Comparison of ENCODE assay signal across 24 mouse cellular contexts in the genomic region with DNA sequence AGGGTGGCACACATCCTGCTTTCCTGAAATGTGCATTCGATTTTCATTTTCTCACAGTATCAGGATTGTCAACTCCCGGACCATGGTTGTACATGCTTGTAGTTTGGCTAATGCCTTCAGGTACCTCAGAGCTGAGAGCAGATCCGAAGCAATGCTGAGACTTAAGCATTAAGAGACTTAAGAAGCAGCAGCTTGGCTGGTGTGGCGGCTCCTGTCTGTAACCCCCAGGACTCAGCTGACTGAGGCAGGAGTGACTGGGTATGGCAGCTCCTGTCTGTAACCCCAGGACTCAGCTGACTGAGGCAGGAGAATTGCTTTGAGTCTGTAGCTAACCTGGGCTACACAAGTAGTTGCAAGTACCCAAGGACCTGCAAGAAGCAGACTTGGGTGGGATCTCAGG. TPM values are rescaled to one million over a fixed set of nuclear protein-coding genes. Genes with fewer than 3 reads are reported as not detected.
DNase-seq lines count a peak whose midpoint lies in the region; ATAC-seq lines count a peak whose summit lies in the region.
"Had no signal": no experiment of that assay in that cellular context is flagged by ENCODE, and none has a peak within 500 bp of the region (broad histone marks: within the 10 kb centered on the region; RNA-seq: fewer than 3 reads in every experiment).

No protein-coding gene starts in this region.

- no peak overlapping the region for H3K27ac ChIP-seq in hindbrain, embryonic 10.5 days
- H3K27ac ChIP-seq in hindbrain, embryonic 13.5 days: no peak overlapping the region
- H3K27ac ChIP-seq in kidney, embryonic 14.5 days (ENCODE audit: low read depth, low read length): no peak overlapping the region
- no peak overlapping the region for H3K27ac ChIP-seq in neural tube, embryonic 12.5 days
- H3K27ac ChIP-seq: embryonic facial prominence, embryonic 13.5 days; embryonic facial prominence, embryonic 15.5 days; forebrain, embryonic 10.5 days; forebrain, embryonic 12.5 days had no signal

- peaks cover 38% of the 10 kb centered on the region for H3K4me1 ChIP-seq in hindbrain, embryonic 10.5 days (replicated peaks)
- peaks cover 38% of the 10 kb centered on the region for H3K4me1 ChIP-seq in hindbrain, embryonic 13.5 days (replicated peaks)
- H3K4me1 ChIP-seq in kidney, embryonic 14.5 days (ENCODE audit: control insufficient read depth, insufficient read depth, low read length): peaks cover 4% of the 10 kb centered on the region; the same call in 1 of the 2 replicates
- H3K4me1 ChIP-seq in neural tube, embryonic 12.5 days: peaks cover 27% of the 10 kb centered on the region

- H3K9ac ChIP-seq in hindbrain, embryonic 13.5 days: no peak overlapping the region
- 0 out of 2 replicates have a peak overlapping the region, but pooled peaks have one; percentile 12 for H3K9ac ChIP-seq in kidney, embryonic 14.5 days (ENCODE audit: low read depth, low read length)
- no peak overlapping the region for H3K9ac ChIP-seq in neural tube, embryonic 12.5 days
- H3K9ac ChIP-seq: embryonic facial prominence, embryonic 13.5 days; embryonic facial prominence, embryonic 15.5 days; forebrain, embryonic 12.5 days had no signal

- H3K36me3 ChIP-seq in hindbrain, embryonic 10.5 days: peaks cover 24% of the 10 kb centered on the region
- H3K36me3 ChIP-seq in hindbrain, embryonic 13.5 days: peaks cover 7% of the 10 kb centered on the region
- peaks cover 7% of the 10 kb centered on the region; the same call in 1 of the 2 replicates for H3K36me3 ChIP-seq in kidney, embryonic 14.5 days (ENCODE audit: control insufficient read depth, insufficient read depth, low read length)
- H3K36me3 ChIP-seq in neural tube, embryonic 12.5 days: peaks cover 5% of the 10 kb centered on the region

- no peak overlapping the region for H3K4me2 ChIP-seq in hindbrain, embryonic 13.5 days
- no peak overlapping the region for H3K4me2 ChIP-seq in kidney, embryonic 14.5 days (replicated peaks; ENCODE audit: low read depth, low read length)
- H3K4me2 ChIP-seq in neural tube, embryonic 12.5 days (replicated peaks): peak overlapping the region; percentile 68; the same call in 1 of the 2 replicates
- H3K4me2 ChIP-seq: embryonic facial prominence, embryonic 13.5 days; embryonic facial prominence, embryonic 15.5 days; forebrain, embryonic 12.5 days had no signal

- no peak for DNase-seq in hindbrain, embryonic 10.5 days (ENCODE audit: low spot score)
- DNase-seq in kidney, adult 9 months: no peak
- DNase-seq in neural tube, embryonic 10.5 days (ENCODE audit: extremely low spot score, low spot score): no peak
- DNase-seq: adrenal gland, adult 2 months; adrenal gland, postnatal 10 days; adrenal gland, postnatal 25 days; cerebellum, adult 11 months; cerebellum, adult 18-20 months; cerebellum, adult 8-10 months; cerebellum, adult 9-11 months; cerebellum, postnatal 14 days; cerebellum, postnatal 36 days; embryo, embryonic 11 days had no signal

- peak overlapping the region; percentile 65 for H3K4me3 ChIP-seq in hindbrain, embryonic 10.5 days
- H3K4me3 ChIP-seq in hindbrain, embryonic 13.5 days: no peak overlapping the region
- no peak overlapping the region for H3K4me3 ChIP-seq in kidney, embryonic 14.5 days (ENCODE audit: low read length)
- no peak overlapping the region for H3K4me3 ChIP-seq in neural tube, embryonic 12.5 days
- H3K4me3 ChIP-seq: embryonic facial prominence, embryonic 13.5 days; embryonic facial prominence, embryonic 15.5 days; erythroblast, embryonic 14.5 days; forebrain, embryonic 10.5 days; forebrain, embryonic 12.5 days had no signal

- ATAC-seq in hindbrain, embryonic 13.5 days (ENCODE audit: low FRiP score): no peak
- no peak for ATAC-seq in kidney, embryonic 14.5 days (ENCODE audit: low FRiP score, low TSS enrichment)
- ATAC-seq in neural tube, embryonic 12.5 days (ENCODE audit: low FRiP score, low read depth): no peak
- ATAC-seq: forebrain, embryonic 14.5 days had no signal

- 82% methylated on average over 4 of the region's 4 CpGs for WGBS in hindbrain, embryonic 10.5 days
- WGBS in hindbrain, embryonic 13.5 days: 85% methylated on average over 4 of the region's 4 CpGs
- 87% methylated on average over 4 of the region's 4 CpGs for WGBS in kidney, embryonic 14.5 days
- 87% methylated on average over 4 of the region's 4 CpGs for WGBS in neural tube, embryonic 12.5 days

- no peaks in the 10 kb centered on the region for H3K9me3 ChIP-seq in hindbrain, embryonic 10.5 days
- H3K9me3 ChIP-seq in hindbrain, embryonic 13.5 days: no peaks in the 10 kb centered on the region
- H3K9me3 ChIP-seq in kidney, embryonic 14.5 days (ENCODE audit: control insufficient read depth, low read length): no peaks in the 10 kb centered on the region
- H3K9me3 ChIP-seq in neural tube, embryonic 12.5 days: no peaks in the 10 kb centered on the region
- H3K9me3 ChIP-seq: embryonic facial prominence, embryonic 13.5 days; embryonic facial prominence, embryonic 15.5 days; forebrain, embryonic 10.5 days; forebrain, embryonic 12.5 days had no signal

- H3K27me3 ChIP-seq in hindbrain, embryonic 10.5 days (ENCODE audit: insufficient read depth, poor library complexity, severe bottlenecking): peaks cover 67% of the 10 kb centered on the region
- H3K27me3 ChIP-seq in hindbrain, embryonic 13.5 days: peaks cover 60% of the 10 kb centered on the region
- peaks cover 59% of the 10 kb centered on the region for H3K27me3 ChIP-seq in kidney, embryonic 14.5 days (ENCODE audit: control insufficient read depth, insufficient read depth, low read length)
- peaks cover 44% of the 10 kb centered on the region for H3K27me3 ChIP-seq in neural tube, embryonic 12.5 days (replicated peaks)

RNA-seq across cellular contexts. Expression of a gene that starts 3.3 kb away (rescaled TPM):
- 95.9 and 105 TPM in 2 replicates for polyA plus RNA-seq in hindbrain, embryonic 10.5 days (2016; fragmentation: Nextera tagmentation; extraction: Ambion mirVana)
- polyA plus RNA-seq in hindbrain, embryonic 13.5 days (2015; fragmentation: Nextera tagmentation; extraction: Ambion mirVana): 16.5 and 28.5 TPM in 2 replicates
- polyA plus RNA-seq in kidney, embryonic 14.5 days (2014; fragmentation: Nextera tagmentation; extraction: Ambion mirVana): not detected in 2 replicates
- 81.6 and 95.9 TPM in 2 replicates for polyA plus RNA-seq in neural tube, embryonic 12.5 days (2016; fragmentation: Nextera tagmentation; extraction: Ambion mirVana)
- polyA plus RNA-seq: adrenal gland, adult 2 months; embryonic facial prominence, embryonic 15.5 days; erythroblast, embryonic 14.5 days had no signal

RNA-seq across cellular contexts. Expression of a gene that starts 9.1 kb away (rescaled TPM):
- 82.2 and 82.5 TPM in 2 replicates for polyA plus RNA-seq in hindbrain, embryonic 10.5 days (2016; fragmentation: Nextera tagmentation; extraction: Ambion mirVana)
- 55.8 and 60.9 TPM in 2 replicates for polyA plus RNA-seq in hindbrain, embryonic 13.5 days (2015; fragmentation: Nextera tagmentation; extraction: Ambion mirVana)
- polyA plus RNA-seq in kidney, embryonic 14.5 days (2014; fragmentation: Nextera tagmentation; extraction: Ambion mirVana): 40.6 and 62.9 TPM in 2 replicates
- 62.5 and 65.1 TPM in 2 replicates for polyA plus RNA-seq in neural tube, embryonic 12.5 days (2016; fragmentation: Nextera tagmentation; extraction: Ambion mirVana)

RNA-seq across cellular contexts. Expression of a gene that starts 9.4 kb away (rescaled TPM):
- polyA plus RNA-seq in hindbrain, embryonic 10.5 days (2016; fragmentation: Nextera tagmentation; extraction: Ambion mirVana): 48.3 and 53.1 TPM in 2 replicates
- 52.5 and 54.2 TPM in 2 replicates for polyA plus RNA-seq in hindbrain, embryonic 13.5 days (2015; fragmentation: Nextera tagmentation; extraction: Ambion mirVana)
- polyA plus RNA-seq in kidney, embryonic 14.5 days (2014; fragmentation: Nextera tagmentation; extraction: Ambion mirVana): 46.2 and 47.5 TPM in 2 replicates
- 49.2 and 54.8 TPM in 2 replicates for polyA plus RNA-seq in neural tube, embryonic 12.5 days (2016; fragmentation: Nextera tagmentation; extraction: Ambion mirVana)

RNA-seq across cellular contexts. Expression of a gene that starts 36.8 kb away (rescaled TPM):
- polyA plus RNA-seq in hindbrain, embryonic 10.5 days (2016; fragmentation: Nextera tagmentation; extraction: Ambion mirVana): 2.7 and 7.2 TPM in 2 replicates
- 104 and 105 TPM in 2 replicates for polyA plus RNA-seq in hindbrain, embryonic 13.5 days (2015; fragmentation: Nextera tagmentation; extraction: Ambion mirVana)
- polyA plus RNA-seq in kidney, embryonic 14.5 days (2014; fragmentation: Nextera tagmentation; extraction: Ambion mirVana): 0.91 TPM in 2 replicates
- 25.5 and 28.4 TPM in 2 replicates for polyA plus RNA-seq in neural tube, embryonic 12.5 days (2016; fragmentation: Nextera tagmentation; extraction: Ambion mirVana)
- polyA plus RNA-seq: C2C12 had no signal

RNA-seq across cellular contexts. Expression of a gene that starts 47.6 kb away (rescaled TPM):
- not detected in 2 replicates for polyA plus RNA-seq in hindbrain, embryonic 10.5 days (2016; fragmentation: Nextera tagmentation; extraction: Ambion mirVana)
- polyA plus RNA-seq in hindbrain, embryonic 13.5 days (2015; fragmentation: Nextera tagmentation; extraction: Ambion mirVana): not detected in 2 replicates
- polyA plus RNA-seq in kidney, embryonic 14.5 days (2014; fragmentation: Nextera tagmentation; extraction: Ambion mirVana): 0.38 TPM in 1 of 2 replicates, not detected in the other
- not detected in 2 replicates for polyA plus RNA-seq in neural tube, embryonic 12.5 days (2016; fragmentation: Nextera tagmentation; extraction: Ambion mirVana)
- polyA plus RNA-seq: adrenal gland, adult 2 months; C2C12; embryonic facial prominence, embryonic 11.5 days; embryonic facial prominence, embryonic 13.5 days; erythroblast, embryonic 14.5 days; forebrain, embryonic 10.5 days; forebrain, embryonic 12.5 days; forebrain, embryonic 14.5 days had no signal

Comparison
In these comparisons a context has a peak if more than half of its experiments do, and no peak if none do; other contexts are left out.
1. RNA of a gene that starts 3.3 kb away (polyA plus RNA-seq): 95.9 to 105 TPM in hindbrain, embryonic 10.5 days, 81.6 to 95.9 TPM in neural tube, embryonic 12.5 days and 16.5 to 28.5 TPM in hindbrain, embryonic 13.5 days; not detected in kidney, embryonic 14.5 days; every median in the first group is over 10 times any median in the second.